Mouse (Mus musculus) c-Kit-positive CD71-negative TER-119-negative erythroid progenitor cells, embryonic 14.5 days (primary cell): ENCODE results near the gene Plekhn1.
A peak's percentile ranks its signal among the peaks of the same experiment; 100 is the strongest.

Experiments used
- DNase-seq: peaks from one replicate; pipeline ENCODE4 v3.0.0-alpha.2; 2013; ENCODE audit warnings: low read depth

The Plekhn1 gene

DNA sequence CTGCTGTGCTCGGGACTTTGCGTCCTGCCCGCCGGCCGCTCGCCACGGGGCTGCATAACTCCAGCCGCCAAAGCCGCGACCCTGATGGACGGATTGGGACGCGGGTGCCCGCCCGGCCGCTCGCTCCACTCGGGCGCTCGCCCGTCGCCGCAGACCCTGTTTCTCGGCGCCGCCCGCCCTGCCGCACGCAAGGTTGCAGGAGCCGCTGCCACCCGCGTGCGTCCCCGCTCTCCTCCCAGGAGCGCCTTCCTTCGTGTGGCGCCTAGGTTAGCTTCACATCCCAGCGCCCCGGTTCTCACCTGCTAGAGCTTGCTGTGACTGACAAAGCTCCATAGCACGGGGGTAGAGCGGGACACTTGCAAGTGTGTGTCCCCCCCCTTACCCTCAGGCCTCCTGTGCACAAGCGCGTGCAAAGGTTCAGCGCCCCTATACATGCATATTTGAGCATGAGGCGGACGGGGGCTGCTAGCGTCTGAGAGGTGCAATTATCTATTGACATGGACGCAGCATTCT lies at the start of gene Plekhn1:
Plekhn1 (minus strand) TSS at position 157 of the 513 bp plus-strand sequence.
- no peak for DNase-seq

DNA sequence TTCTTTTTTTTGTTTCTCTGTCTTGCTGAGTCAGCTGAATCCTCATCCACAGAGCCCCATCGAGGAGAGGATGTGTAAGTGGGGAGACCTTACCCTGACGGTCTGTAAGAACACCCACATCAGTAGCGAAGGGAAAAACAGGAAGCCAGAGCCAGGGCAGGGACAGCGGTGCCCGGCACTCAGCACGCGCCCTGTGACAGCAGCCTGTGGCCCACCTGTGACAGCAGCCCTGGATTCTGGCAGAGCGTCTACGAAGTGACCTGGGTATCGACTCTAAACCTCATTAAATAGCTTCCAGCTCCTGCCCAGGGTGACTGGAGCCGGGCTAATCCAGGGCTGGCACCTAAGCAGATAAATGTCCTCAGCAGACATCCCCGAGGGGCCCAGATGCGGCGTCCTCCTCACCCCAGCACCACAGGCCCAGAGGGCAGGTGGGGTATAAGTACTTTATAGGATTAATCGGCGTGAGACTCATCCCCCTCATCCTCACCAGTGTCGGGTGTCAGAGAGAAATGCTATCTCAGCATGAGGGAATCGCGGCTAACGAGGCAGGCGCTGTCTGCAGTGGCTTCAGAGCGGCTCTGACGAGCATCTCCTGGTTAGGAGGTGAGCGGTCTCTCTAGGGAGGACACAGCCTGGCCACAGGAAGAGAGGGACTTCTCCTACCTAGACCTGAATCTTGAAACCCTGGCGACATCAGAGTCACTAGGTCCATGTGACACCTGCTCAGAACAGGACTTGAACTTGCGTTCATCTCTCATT lies 20.6 kb upstream of the Plekhn1 start, which contains the start of gene Samd11:
Samd11 (minus strand) TSS at position 580 of the 762 bp plus-strand sequence.
- no peak for DNase-seq

DNA sequence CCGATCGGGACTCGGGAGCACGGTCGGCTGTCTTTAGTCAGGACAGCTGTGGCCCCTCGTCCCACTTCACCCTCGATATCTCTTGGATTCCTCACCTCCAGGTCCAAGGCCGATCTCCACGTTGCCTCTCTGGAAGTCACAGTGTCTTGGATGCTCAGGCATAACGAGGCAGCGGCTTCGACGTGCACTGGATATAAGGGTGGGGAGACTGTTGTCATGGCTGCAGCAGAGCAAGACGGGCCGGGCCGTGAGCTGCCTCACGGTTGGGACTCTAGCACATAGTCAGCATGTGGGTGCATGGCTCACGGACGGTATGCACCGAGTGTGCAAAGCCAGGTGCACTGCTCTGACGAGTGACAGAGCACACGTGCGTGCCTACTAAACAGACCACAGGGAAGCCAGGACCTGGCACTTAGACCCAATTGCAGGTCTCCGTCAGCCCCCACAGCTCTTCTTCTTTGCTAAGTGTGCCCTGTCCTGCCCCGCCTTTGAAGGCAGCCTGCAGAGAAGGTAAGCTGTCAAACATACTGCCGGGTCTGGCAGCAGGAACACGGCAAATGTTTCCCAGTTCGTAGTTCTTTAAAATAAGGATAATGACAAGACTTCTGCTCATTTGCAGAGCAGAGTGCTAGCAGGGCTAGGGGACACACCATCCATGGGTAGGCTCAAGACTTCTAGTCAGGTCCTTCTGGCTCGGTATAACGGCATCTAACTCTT lies 19.9 kb upstream of the Plekhn1 start:
- no peak for DNase-seq

DNA sequence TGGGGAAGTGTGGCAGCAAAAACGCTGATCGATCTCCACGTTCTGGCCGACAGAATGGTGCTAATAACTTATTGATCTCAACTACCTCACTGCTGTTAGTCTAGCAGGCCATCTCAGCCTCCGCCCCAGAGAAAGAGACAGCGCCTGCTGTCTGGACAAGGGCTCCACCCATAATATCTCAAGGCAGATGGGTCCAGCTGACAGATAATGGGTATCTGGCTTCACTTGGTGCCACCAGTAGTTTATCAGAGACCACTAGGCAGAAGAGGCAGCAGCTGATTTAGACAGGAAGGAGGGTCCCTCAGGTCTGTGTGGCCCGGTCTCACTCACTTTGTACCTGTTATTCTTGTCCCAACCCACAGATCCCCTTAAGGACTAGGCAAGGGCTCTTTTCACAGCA lies 18.4 kb upstream of the Plekhn1 start:
- DNase-seq, result no peak

DNA sequence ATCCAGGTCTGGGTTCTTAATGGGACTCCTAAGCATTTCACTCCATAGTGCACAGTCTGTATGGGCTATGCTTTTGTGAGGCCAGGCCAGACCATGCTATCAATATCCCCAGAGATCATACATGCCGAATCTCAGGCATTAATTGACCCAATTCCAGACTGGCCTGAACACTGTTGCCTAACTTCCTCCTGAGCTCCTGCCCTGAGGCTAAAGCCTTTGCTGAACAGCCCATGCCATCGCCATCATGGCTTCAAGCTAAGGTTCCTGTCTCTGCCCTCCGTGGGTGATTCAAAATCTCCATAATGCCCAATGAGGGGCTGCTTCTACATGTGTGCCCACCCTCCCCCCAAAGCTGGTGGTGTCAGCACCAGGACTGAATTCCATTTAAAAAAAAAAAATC lies 18.0 kb upstream of the Plekhn1 start:
- DNase-seq, result no peak

DNA sequence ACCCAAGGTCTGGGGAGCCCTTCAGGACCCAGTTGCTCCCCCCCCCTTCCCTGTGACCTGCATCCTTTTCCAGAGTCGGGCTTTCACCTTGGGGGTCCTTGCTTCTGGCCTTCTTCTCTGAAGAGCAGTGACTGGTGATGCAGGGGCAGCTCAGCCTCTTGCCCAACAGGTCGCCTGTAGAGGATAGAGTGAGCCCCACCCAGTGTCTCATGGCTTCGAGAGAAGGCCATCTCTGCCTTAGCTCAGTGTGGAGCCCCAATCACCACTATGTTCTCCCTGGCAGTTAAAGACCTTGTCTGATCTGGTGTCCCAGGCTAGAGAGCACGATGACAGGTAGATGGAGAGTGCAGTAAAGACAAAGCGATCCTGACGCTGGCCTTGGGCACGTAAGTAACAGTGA lies 17.5 kb upstream of the Plekhn1 start:
- no peak for DNase-seq

DNA sequence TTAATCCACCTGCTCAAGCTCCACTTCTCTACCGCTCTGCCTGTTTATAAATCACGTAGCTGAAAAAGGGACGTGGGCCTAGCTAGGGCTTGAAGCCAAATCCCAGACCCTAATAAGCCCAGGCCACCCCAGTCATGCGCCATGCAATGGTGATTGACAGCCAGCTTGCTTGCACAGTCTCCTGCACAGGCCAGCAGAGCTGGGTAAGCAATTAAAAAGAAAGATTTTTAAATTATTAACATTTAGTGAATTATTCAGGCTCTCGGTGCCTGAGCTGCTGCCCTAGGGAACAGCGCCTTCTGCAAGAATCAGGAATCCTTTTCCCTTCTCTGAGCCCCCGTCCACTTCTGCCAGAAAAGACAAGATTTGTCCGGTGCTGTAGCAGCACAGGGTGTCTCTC lies 16.4 kb upstream of the Plekhn1 start:
- no peak for DNase-seq

DNA sequence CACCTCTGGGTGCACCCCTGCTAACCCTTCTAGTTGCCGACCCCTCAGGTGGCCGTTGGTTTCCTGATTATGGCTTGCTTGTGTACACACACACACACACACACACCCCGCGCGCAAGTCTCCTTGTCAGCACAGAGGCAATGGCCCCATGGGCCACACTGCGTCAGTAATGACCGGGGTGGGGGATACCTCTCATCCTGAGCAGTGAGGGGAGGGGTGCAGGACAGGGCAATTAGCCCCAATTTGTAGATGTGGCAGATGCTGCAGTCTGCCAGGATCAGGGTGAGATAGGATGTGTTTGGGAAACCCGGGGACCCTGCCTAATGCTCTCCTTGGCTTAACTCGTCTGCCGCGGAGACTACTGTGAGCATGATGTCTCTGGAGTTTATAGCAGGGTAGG lies 14.9 kb upstream of the Plekhn1 start:
- DNase-seq, result no peak

DNA sequence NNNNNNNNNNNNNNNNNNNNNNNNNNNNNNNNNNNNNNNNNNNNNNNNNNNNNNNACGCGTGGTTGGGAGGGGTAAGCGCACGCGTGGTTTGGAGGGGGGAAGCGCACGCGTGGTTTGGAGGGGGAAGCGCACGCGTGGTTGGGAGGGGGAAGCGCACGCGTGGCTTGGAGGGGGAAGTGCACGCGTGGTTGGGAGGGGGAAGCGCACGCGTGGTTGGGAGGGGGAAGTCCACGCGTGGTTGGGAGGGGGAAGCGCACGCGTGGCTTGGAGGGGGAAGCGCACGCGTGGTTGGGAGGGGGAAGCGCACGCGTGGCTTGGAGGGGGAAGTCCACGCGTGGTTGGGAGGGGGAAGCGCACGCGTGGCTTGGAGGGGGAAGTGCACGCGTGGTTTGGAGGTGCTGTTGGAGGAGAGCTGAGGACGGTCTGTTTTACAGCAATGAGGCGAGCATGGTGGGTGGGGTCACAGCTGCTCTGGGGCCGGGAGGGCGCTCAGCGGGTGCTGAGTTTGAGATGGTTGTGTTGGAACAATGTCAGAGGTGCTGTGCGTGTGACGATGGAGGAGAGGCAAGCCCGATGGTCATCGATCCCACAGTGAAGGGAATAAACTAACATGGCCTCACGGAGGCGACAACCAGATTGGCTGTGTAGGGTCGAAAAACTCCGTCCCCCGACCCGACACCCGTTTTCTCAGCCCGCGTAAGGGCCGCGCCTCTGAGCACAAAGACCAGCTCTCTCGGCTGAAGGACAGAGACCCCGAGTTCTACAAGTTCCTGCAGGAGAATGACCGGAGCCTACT lies 2.2 kb upstream of the Plekhn1 start:
- DNase-seq, result no peak

DNA sequence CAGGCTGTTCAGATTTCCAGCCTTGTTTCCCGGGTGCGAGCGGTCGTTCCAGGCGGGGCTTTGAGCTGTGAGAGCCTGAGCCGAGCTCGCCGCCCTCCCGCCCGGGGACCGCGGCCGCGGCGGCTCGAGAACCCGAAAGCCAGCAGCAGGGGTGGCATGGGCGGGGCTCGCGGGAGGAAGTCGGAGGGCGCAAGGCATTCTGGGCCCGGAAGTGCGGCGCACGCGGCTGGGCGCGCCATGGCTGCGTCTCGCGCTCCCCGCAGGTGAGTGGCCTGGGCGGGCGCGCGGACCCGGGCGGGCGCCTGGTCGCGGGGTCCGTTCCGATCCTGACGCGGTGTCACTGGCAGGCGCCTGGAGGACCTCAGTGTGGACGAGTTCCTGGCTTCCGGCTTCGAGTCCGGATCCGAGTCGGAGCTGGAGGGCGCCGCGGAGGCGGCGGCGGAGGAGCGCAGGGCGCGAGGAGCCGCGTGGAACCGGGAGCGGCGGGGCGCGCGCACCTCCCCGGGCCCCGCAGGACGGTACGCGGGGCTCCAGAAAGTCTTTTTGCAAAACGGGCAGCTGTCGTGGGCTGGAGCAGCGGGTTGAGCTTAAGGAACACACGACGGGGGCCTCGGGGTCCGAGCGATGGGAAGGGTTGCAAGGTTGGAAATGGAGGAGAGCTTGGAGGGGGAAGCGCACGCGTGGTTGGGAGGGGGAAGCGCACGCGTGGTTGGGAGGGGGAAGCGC lies 1.3 kb upstream of the Plekhn1 start, which contains the start of gene Noc2l:
Noc2l (plus strand) TSS at position 203 of the 726 bp plus-strand sequence.
- DNase-seq, result peak; percentile 86

DNA sequence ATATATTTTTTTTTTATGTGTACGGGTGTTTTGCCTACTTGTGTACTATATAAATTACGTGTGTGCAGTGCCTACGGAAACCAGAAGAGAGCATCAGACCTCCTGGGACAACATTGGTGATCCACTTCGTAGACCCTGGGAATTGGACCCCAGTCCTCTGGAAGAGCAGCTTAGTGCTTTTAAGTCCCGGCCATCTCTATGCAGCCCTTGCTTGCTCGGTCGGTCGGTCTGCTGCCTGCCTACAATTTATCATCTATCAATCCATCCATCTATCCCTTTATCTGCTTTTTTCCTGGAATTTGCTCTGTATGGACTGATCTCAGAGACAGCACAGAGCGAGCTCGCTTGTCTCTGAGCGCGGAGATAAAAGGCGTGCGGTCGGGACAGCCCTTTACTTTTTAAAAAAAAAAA lies 708 bp upstream of the Plekhn1 start:
- DNase-seq, result no peak

DNA sequence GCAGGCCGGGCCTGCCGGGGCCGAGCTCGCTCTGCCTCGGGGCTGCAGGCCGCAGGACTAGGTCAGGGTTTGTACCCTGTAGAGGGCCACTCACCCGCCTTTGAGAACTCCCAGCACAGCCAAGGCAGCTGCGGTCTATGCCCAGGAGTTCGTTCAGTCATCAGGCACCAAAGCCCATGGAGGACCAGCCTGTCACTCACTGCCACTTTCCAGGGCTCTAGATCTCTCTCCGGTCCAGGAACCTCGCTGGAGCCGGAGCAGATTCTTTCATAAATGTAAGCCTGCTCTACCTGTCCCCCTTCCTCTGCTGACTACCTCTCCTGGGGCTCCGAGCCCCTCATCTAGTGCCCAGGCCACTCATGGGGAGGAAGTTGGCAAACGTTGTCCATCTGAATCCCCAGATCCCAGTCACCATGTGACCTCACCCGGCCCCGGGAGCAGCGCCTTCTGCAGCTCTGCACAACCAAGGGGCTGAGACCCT lies 596 bp downstream of the Plekhn1 start:
- no peak for DNase-seq

DNA sequence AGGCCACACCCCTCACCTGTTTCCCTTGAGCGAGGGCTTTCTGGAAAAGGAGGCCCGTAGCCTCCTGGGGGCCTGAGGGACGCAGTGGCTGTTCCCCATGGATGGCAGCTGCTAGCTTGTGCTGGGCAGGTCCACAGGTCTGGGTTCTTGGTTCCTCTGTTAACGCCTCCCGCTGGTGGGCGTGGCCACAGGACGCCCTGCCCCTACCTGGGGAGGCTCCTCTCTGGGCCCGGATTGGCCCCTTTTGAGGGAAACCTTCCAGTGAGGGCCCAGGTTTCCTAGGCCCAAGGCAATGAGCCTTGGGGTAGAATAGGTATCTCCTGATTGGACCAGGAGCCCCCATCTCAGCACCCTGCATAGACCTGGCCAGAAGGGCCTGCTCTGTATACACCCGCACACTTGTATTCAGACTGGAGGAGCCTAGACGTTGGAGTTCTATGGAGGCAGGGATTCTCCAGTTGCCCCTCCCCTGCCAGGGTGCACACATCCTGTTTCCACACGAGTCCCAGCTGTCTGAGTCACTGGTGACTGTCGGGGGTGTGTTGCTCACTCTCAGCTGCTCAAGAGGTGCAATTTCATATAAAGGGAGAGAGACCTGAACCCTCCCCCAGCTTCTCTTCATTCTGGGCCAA lies 6.1 kb downstream of the Plekhn1 start:
- no peak for DNase-seq

DNA sequence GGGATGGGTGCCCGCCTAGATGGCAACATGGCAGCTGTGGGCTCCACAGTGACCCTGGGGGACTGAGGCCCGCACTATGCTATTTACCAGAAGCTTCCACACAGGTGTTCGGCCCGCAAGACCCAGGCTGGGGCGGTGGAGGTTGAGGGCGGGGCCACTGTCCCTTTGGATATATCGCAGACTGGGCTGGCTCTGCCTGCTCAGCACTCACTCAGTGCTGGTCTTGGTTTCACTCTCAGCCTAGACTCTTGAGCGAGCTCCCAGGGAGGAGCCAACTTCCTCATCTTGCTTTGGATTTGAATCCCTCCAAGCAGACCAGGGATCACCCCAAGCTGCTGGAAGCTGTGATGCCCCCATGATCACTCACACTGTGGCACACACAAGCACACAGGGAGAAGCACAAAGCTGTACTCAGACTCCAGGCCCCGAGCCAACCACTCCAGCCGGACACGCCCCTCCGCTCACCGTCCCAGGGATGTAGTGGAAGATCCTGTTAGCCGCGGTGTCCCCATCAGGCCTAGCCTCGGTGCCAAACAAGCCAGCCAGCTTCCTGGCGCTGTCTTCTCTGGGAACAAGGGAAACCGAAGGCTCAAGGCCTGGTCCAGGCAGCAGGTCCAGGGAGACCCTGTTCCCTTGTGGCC lies 6.8 kb downstream of the Plekhn1 start:
- no peak for DNase-seq

DNA sequence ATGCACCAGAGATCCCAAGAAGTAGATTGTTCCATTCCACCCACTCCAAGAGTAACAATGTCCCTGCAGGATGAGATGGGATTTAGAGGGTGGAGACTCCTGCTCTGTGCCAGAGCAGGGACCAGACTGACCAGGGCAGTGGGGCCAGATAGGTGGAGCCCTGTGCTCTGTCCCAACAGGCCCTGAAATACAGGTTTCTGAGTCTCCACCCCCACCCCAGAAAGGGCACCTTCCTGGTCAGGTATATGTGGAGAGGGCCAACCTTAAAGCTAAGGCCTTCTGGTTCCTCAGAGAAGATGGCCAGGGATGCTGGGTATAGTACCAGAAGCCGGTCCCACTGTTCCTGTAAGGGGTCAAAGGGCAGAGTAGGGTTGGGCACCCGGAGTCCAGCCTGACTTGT lies 10.4 kb downstream of the Plekhn1 start:
- no peak for DNase-seq

DNA sequence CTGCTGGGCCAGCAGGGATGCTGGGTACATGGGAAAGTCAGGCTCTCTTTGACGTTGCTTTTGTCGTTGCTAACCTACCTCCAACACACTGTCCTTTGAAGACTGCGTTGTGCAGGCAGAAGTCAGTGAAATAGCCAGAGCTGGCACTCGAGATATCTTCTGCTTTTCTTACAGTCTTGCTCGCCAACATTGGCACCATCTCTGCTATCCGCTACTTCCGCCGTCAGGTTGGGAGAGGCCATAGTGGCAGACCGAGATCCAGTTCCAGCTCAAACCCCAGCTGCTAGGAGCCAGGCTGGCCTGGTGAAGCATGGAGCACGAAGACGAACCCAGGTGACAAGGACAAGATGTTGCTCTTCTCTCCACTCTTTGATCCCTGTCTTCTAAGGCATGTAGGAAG lies 14.7 kb downstream of the Plekhn1 start:
- no peak for DNase-seq

DNA sequence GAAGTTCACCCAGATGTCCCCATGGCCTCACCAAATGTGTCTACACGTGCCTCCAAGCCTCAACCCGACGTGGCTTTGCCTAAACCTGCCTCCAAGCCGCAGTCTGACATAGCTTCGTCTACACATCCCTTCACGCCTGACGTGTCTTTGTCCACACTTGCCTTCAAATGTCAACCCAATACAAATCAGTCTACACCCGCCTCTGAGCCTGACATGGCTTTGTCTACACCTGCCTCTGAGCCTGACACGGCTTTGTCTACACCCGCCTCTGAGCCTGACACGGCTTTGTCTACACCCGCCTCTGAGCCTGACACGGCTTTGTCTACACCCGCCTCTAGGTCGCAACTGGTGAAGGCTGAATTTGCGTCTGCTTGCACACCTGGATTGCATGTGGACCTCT lies 16.8 kb downstream of the Plekhn1 start:
- DNase-seq, result no peak

DNA sequence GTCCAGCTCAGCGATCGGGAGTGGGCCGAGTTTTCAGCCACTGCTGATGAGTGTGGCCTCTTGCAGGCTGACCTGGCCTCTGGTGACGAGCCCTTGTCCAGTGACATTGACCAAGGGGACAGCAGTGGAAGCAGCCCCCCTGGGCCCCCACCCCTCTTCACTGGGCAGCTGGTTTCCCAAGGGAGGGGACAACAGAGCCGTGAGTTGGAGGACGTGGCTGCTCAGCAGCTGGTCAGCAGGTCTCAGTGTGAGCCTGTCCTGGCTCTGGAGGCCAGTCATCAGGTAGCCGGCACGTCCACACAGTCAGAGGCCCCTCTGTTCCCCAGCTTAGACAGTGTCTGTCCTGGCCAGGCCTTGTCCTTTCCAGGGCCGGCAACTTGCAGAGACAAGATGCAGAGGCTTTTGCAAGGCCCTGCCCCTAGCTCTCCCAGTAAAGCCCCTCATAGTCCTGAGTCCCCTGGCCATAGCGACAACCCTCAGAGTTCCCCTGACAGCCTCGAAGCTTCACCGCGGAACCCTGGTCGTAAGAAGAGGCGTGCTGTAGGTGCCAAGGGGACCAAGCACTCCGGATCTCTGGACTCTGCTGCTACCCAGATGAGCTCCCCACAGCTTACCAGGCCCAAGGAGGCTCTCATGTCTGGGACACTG lies 17.5 kb downstream of the Plekhn1 start:
- DNase-seq, result no peak

DNA sequence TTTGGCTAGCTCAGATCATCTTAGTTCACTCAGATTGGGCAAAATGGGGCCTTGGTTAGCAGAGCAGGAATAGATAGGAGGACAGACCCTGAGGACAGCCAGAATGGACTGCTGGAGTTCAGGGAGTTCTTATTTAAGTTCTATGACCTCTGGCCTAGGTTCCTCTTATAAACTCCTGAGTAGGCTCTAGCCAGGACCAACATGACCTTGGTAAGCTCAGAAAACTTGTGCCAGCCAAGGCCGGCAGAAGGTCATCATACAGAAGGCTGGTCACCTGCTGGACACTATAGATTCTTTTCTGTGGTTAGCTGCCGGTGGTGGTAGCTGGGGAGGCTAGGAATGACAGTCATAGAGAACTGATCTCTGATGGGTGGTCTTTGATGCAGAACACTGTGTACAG lies 18.5 kb downstream of the Plekhn1 start:
- DNase-seq, result no peak

DNA sequence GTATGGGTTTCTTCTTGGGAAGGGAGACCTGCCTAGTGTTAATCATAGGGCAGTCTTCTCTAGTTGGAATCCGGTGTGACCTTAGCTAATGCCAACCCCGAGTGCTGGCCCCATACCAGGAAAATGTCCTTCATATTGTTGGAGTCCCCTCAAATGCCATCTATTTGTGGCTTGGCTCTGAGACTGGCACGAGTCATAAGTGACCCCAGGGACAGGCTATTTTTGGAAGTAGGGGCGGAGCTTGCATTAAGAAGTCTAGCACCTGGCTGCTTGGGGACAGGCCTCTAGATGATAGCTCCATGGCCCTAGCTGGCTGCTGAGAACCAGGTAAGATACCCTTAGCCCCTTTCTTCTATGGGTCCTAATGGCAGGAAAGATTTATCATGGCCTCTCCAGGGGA lies 19.0 kb downstream of the Plekhn1 start, which contains the start of gene Perm1:
Perm1 (plus strand) TSS at position 220 of the 400 bp plus-strand sequence.
- no peak for DNase-seq
